Mouse (Mus musculus): ENCODE data around the gene Zfp683. TPM values are rescaled to one million over a fixed set of nuclear protein-coding genes. Genes with fewer than 3 reads are reported as not detected.
A peak's percentile ranks its signal among the peaks of the same experiment; 100 is the strongest.

Gene Zfp683
- polyA plus RNA-seq, 1 experiment from 2014 or later = not detected

DNA sequence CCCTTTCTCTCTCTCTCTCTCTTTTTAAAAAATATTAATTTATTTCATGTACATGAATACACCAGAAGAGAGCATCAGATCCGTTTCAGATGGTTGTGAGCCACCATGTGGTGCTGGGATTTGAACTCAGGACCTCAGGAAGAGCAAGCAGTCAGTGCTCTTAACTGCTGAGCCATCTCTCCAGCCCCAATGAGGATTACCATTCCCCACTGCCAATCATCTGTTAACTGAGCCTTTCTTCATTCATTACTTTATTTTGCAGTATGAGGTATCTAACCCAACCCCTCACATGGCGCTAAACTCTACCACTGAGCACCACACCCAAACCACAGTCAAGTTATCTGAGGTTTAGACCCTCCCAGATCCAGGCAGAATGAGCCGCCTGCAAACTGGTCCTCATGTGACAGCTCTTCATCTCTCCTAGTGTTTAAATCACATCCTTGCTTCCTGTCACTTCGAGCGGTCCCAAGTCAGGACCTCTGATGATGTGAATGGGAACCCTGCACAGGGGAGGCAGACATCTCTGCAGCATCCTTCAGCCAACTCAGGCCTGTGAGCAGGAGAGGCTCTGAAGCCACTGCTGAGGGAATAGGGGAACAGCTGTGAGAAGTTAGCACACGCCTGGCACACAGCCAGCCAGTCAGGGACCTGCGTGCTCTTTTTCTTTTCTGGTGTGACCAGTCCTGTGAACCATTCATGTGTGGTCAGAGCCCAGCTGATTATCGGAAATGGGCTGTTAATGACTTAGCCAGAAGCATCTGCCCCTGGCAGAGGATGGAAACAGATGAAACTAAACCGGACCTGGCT lies 12.1 kb upstream of the Zfp683 start:
- no peaks in the 10 kb centered on the region for H3K9me3 ChIP-seq (ENCODE audit: control insufficient read depth, low read length)
- H3K9ac ChIP-seq (ENCODE audit: low read depth, low read length) = no peak overlapping the region
- H3K27ac ChIP-seq (ENCODE audit: low read depth, low read length) = no peak overlapping the region
- H3K4me3 ChIP-seq (ENCODE audit: low read length) = no peak overlapping the region
- H3K4me2 ChIP-seq (replicated peaks; ENCODE audit: low read depth, low read length) = no peak overlapping the region
- no peaks in the 10 kb centered on the region for H3K27me3 ChIP-seq (ENCODE audit: control insufficient read depth, insufficient read depth, low read length)
- ATAC-seq (ENCODE audit: low FRiP score, low TSS enrichment) = peak; percentile 57; the same call in 1 of the 2 replicates
- WGBS = 40% methylated on average over 9 of the region's 9 CpGs
- peaks cover 6% of the 10 kb centered on the region; the same call in 1 of the 2 replicates for H3K4me1 ChIP-seq (ENCODE audit: control insufficient read depth, insufficient read depth, low read length)
- no peaks in the 10 kb centered on the region for H3K36me3 ChIP-seq (ENCODE audit: control insufficient read depth, insufficient read depth, low read length)

DNA sequence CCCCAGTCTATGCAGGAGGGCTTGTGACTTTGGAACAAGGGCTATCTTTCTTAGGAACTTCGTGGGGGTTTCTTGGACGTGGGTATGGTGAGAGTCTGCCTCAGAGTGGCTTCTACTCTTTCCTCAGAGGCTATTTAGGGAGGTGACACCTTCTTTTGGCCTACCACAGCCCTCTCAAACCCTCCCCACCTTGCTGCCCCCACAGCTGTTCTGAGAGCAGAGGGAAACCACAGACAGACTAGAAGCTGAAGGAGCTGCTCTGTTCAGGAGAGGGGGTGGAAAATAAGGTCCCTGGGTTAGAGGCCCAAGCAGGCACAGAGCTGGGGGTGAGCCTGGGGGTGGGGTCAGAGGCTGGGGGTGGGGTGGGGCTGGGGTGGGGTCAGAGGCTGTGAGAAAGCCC lies 10.6 kb upstream of the Zfp683 start:
- Histone ChIP-seq H3K9me3 (ENCODE audit: control insufficient read depth, low read length) (no peaks in the 10 kb centered on the region), H3K4me3 (ENCODE audit: low read length) (no peak overlapping the region), H3K4me1 (ENCODE audit: control insufficient read depth, insufficient read depth, low read length) (peaks cover 6% of the 10 kb centered on the region; the same call in 1 of the 2 replicates), H3K27ac (ENCODE audit: low read depth, low read length) (no peak overlapping the region), H3K36me3 (ENCODE audit: control insufficient read depth, insufficient read depth, low read length) (no peaks in the 10 kb centered on the region), H3K9ac (ENCODE audit: low read depth, low read length) (no peak overlapping the region), H3K4me2 (replicated peaks; ENCODE audit: low read depth, low read length) (no peak overlapping the region), H3K27me3 (ENCODE audit: control insufficient read depth, insufficient read depth, low read length) (no peaks in the 10 kb centered on the region)
- ATAC-seq (ENCODE audit: low FRiP score, low TSS enrichment) = no peak
- WGBS = 46% methylated on average over 2 of the region's 2 CpGs

DNA sequence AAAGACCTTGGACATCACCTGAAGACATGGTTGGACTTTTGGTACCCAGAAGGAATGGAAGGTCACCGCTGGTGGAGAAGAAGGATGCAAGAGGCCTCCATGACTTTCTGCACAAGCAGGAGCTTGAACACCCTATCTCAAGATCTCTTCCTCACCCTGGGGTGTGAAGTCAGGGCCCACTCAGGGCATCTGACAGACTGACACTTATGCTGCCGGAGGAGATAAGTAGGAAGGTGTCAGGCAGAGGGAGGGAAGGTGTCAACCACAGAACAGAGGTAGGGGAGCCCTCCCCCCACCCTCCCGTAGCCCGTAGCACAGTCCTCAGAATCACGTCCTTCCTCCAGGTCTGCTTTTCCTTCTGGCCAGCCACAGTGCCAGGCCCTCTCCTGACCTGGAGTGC lies 6.0 kb upstream of the Zfp683 start:
- no peak overlapping the region for H3K27ac ChIP-seq (ENCODE audit: low read depth, low read length)
- no peak for ATAC-seq (ENCODE audit: low FRiP score, low TSS enrichment)
- no peak overlapping the region for H3K9ac ChIP-seq (ENCODE audit: low read depth, low read length)
- 49% methylated on average over 5 of the region's 5 CpGs for WGBS
- H3K36me3 ChIP-seq (ENCODE audit: control insufficient read depth, insufficient read depth, low read length) = no peaks in the 10 kb centered on the region
- no peaks in the 10 kb centered on the region for H3K27me3 ChIP-seq (ENCODE audit: control insufficient read depth, insufficient read depth, low read length)
- H3K4me1 ChIP-seq (ENCODE audit: control insufficient read depth, insufficient read depth, low read length) = peaks cover 2% of the 10 kb centered on the region; the same call in 1 of the 2 replicates
- H3K9me3 ChIP-seq (ENCODE audit: control insufficient read depth, low read length) = no peaks in the 10 kb centered on the region
- H3K4me2 ChIP-seq (replicated peaks; ENCODE audit: low read depth, low read length) = no peak overlapping the region
- no peak overlapping the region for H3K4me3 ChIP-seq (ENCODE audit: low read length)

DNA sequence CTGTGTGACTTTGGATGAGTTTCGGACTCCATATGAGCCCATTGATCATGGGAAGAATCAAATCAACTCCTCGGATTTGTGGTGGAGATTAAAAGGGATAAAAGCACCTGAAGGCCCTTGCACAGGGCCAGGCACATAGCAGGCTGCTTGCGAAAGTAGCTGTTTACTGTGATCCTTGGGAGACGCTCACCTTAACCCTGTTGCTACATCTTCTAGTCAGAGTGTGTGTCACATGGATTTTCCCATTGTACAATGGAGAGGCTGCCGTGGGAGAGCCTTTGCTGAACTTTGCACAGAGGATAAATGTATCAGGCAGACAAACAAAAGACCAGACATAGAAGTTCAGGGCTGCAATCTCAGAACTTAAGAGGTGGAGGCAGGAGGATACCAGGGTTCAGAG lies 1.7 kb upstream of the Zfp683 start:
- H3K27ac ChIP-seq (ENCODE audit: low read depth, low read length) = no peak overlapping the region
- peaks cover 3% of the 10 kb centered on the region; the same call in 1 of the 2 replicates for H3K4me1 ChIP-seq (ENCODE audit: control insufficient read depth, insufficient read depth, low read length)
- WGBS = 87% methylated on average over 5 of the region's 5 CpGs

DNA sequence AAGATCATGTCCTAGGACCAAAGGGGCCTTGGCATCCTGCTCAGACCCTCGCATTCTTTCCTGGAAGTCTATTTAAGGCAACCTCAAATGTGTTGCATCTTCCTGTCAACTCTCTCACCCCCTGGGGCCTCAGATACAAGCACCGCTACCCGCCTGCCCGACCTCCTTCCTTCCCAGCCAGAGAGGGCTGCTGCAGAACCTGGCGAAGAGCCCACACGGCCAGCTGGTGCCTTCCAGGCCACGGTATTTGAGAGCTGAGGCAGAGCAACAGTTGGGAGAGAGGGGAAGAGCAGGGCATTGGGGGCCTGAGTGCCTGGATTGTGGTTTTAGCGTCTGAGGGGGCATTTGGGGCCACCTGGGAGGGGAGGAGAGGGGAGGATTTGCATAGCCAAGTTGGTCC lies 1.1 kb upstream of the Zfp683 start:
- no peak overlapping the region for H3K4me2 ChIP-seq (replicated peaks; ENCODE audit: low read depth, low read length)
- H3K36me3 ChIP-seq (ENCODE audit: control insufficient read depth, insufficient read depth, low read length) = no peaks in the 10 kb centered on the region
- no peak overlapping the region for H3K4me3 ChIP-seq (ENCODE audit: low read length)
- H3K27ac ChIP-seq (ENCODE audit: low read depth, low read length) = no peak overlapping the region
- H3K4me1 ChIP-seq (ENCODE audit: control insufficient read depth, insufficient read depth, low read length) = peaks cover 3% of the 10 kb centered on the region; the same call in 1 of the 2 replicates
- H3K9ac ChIP-seq (ENCODE audit: low read depth, low read length) = no peak overlapping the region
- ATAC-seq (ENCODE audit: low FRiP score, low TSS enrichment) = no peak
- no peaks in the 10 kb centered on the region for H3K9me3 ChIP-seq (ENCODE audit: control insufficient read depth, low read length)
- WGBS = 37% methylated on average over 8 of the region's 8 CpGs
- H3K27me3 ChIP-seq (ENCODE audit: control insufficient read depth, insufficient read depth, low read length) = no peaks in the 10 kb centered on the region

More for the DNA sequence above, 1.7 kb upstream of the Zfp683 start:
- no peak overlapping the region for H3K4me3 ChIP-seq (ENCODE audit: low read length)
- no peaks in the 10 kb centered on the region for H3K9me3 ChIP-seq (ENCODE audit: control insufficient read depth, low read length)
- no peaks in the 10 kb centered on the region for H3K36me3 ChIP-seq (ENCODE audit: control insufficient read depth, insufficient read depth, low read length)
- no peak overlapping the region for H3K9ac ChIP-seq (ENCODE audit: low read depth, low read length)
- no peaks in the 10 kb centered on the region for H3K27me3 ChIP-seq (ENCODE audit: control insufficient read depth, insufficient read depth, low read length)
- no peak for ATAC-seq (ENCODE audit: low FRiP score, low TSS enrichment)
- no peak overlapping the region for H3K4me2 ChIP-seq (replicated peaks; ENCODE audit: low read depth, low read length)

DNA sequence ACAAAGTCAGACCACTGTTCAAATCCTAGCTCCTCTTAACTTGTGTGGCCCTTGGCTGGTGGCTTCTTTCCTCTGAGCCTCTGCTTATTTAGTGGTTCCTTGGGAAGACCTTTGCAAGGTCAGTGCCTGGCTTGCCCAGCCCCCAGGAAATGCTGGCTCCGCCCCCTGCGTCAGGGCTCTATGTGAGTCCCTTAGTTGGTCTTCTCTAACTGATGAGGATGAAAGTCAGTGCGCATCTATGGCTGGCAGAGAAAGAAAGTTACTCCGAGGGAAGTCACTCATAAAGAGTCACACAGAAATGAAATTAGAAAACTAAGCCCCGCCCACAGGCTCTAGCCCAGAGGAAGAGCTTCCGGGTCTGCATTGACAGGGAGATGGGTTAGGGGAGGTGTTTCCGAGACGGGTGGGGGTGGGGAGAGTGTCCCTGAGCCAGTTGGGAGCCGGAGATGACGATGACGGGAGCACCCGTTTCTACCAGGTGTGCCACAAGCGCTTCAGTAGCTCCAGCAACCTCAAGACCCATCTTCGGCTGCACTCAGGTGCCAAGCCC lies 4.6 kb downstream of the Zfp683 start:
- Histone ChIP-seq H3K27me3 (ENCODE audit: control insufficient read depth, insufficient read depth, low read length) (no peaks in the 10 kb centered on the region), H3K9ac (ENCODE audit: low read depth, low read length) (no peak overlapping the region), H3K9me3 (ENCODE audit: control insufficient read depth, low read length) (no peaks in the 10 kb centered on the region), H3K4me3 (ENCODE audit: low read length) (no peak overlapping the region; the same call in 1 of the 2 replicates), H3K4me2 (replicated peaks; ENCODE audit: low read depth, low read length) (peak overlapping the region; percentile 17), H3K27ac (ENCODE audit: low read depth, low read length) (no peak overlapping the region), H3K36me3 (ENCODE audit: control insufficient read depth, insufficient read depth, low read length) (no peaks in the 10 kb centered on the region), H3K4me1 (ENCODE audit: control insufficient read depth, insufficient read depth, low read length) (no peaks in the 10 kb centered on the region)
- ATAC-seq (ENCODE audit: low FRiP score, low TSS enrichment) = no peak
- WGBS = 33% methylated on average over 14 of the region's 14 CpGs

DNA sequence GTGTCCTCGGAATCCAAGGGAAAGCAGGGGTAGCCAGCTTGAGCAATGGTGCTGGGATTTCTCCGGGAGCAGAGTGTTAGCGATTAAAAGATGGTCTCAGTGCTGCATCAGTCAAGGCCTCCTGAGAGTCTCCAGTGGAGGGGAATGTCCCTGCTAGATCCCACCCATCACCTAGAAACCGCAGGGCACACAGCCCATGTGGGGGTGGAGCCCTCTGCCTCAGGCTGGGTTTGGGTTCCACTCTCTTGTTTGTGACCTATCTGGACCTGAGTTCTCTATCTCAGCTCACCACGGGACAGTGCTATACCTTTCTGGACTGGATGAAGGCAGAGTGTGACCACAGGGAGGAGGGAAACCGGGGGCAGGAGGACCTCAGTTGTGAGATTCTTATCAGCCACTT lies 5.3 kb downstream of the Zfp683 start:
- WGBS = 78% methylated on average over 6 of the region's 6 CpGs
- H3K9me3 ChIP-seq (ENCODE audit: control insufficient read depth, low read length) = no peaks in the 10 kb centered on the region
- ATAC-seq (ENCODE audit: low FRiP score, low TSS enrichment) = no peak
- no peaks in the 10 kb centered on the region for H3K4me1 ChIP-seq (ENCODE audit: control insufficient read depth, insufficient read depth, low read length)
- H3K36me3 ChIP-seq (ENCODE audit: control insufficient read depth, insufficient read depth, low read length) = no peaks in the 10 kb centered on the region
- H3K4me2 ChIP-seq (replicated peaks; ENCODE audit: low read depth, low read length) = no peak overlapping the region
- no peaks in the 10 kb centered on the region for H3K27me3 ChIP-seq (ENCODE audit: control insufficient read depth, insufficient read depth, low read length)
- H3K4me3 ChIP-seq (ENCODE audit: low read length) = no peak overlapping the region; the same call in 1 of the 2 replicates
- H3K9ac ChIP-seq (ENCODE audit: low read depth, low read length) = no peak overlapping the region
- H3K27ac ChIP-seq (ENCODE audit: low read depth, low read length) = no peak overlapping the region

DNA sequence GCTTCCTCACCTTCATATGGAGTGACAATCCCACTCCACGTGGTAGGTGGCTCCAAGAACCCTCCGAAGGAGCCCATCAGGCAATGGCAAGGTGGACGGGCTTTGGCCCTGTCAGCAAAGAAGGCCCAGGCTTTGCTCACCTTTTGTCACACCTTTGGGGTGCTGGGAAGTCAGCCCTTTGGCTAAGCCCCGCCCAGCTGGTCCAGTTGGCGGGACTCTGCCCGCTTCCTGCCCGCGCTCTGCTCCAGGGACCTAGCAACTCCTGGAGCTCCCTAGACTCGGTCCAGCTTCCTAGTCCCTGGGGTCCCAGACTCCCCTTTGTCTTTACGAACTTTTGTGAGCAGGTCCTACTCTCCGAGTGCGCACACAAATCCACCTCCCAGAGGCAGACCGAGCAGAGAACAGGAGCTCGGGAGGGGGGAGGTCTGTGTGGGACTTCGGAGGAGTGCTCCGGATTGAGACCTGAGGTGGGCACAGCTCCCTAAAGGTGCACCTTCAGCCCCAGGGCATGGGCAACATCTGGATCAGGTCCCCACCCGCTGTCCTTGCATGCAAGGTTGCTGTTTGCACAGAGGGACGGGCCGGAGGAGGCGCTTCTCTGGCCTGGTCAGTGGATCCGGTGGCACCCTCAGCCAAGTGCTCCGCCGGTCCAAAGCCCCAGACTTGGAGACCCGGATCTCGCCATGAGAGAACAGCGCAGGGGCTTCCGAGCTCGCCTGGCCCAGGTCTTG lies 6.7 kb downstream of the Zfp683 start, which contains the start of gene Crybg2:
Gene Crybg2 (plus strand): TSS at position 681 of the 731 bp plus-strand sequence.
- Histone ChIP-seq H3K4me1 (ENCODE audit: control insufficient read depth, insufficient read depth, low read length) (peaks cover under 1% of the 10 kb centered on the region; the same call in 1 of the 2 replicates), H3K9ac (ENCODE audit: low read depth, low read length) (no peak within 1 kb of the TSS), H3K27ac (ENCODE audit: low read depth, low read length) (no peak within 1 kb of the TSS), H3K4me3 (ENCODE audit: low read length) (no peak within 1 kb of the TSS), H3K36me3 (ENCODE audit: control insufficient read depth, insufficient read depth, low read length) (no peaks in the 10 kb centered on the region), H3K27me3 (ENCODE audit: control insufficient read depth, insufficient read depth, low read length) (0 out of 2 replicates have a peak, but pooled peaks cover under 1% of the 10 kb centered on the region), H3K9me3 (ENCODE audit: control insufficient read depth, low read length) (no peaks in the 10 kb centered on the region), H3K4me2 (replicated peaks; ENCODE audit: low read depth, low read length) (no peak within 1 kb of the TSS)
- no peak for ATAC-seq (ENCODE audit: low FRiP score, low TSS enrichment)
- 48% methylated on average over 28 of the region's 28 CpGs for WGBS
